Mouse (Mus musculus) kidney, adult 2 months (tissue): Measurements from ENCODE around the gene Map3k9. TPM values are rescaled to one million over a fixed set of nuclear protein-coding genes. Genes with fewer than 3 reads are reported as not detected.

Source experiments
- DNase-seq: peaks from one replicate; pipeline ENCODE4 v3.0.0; 2021
- H3K27ac ChIP-seq: fragments of 200-500 bp; 2 replicates; pipeline ENCODE4 v1.5.1; 2012; ENCODE audit warnings: low read depth, low read length, control low read depth, inconsistent platforms; ENCODE audit not compliant: insufficient read depth
- H3K27me3 ChIP-seq: fragments of 200-500 bp; replicated peaks from 2 replicates; pipeline ENCODE4 v1.6.1; 2012; ENCODE audit warnings: mild to moderate bottlenecking, moderate library complexity, low read length, inconsistent platforms; ENCODE audit not compliant: control insufficient read depth, insufficient read depth
- H3K36me3 ChIP-seq: fragments of 200-500 bp; 2 replicates; pipeline ENCODE4 v1.6.1; 2012; ENCODE audit warnings: mild to moderate bottlenecking, moderate library complexity, low read length, inconsistent platforms; ENCODE audit not compliant: control insufficient read depth, insufficient read depth
- H3K4me1 ChIP-seq: fragments of 200-500 bp; 2 replicates; pipeline ENCODE4 v1.6.1; 2011; ENCODE audit warnings: low read length; ENCODE audit not compliant: control insufficient read depth, insufficient read depth
- H3K4me3 ChIP-seq: fragments of 200-500 bp; 2 replicates; pipeline ENCODE4 v1.5.1; 2011; ENCODE audit warnings: mild to moderate bottlenecking, low read depth, low read length, control low read depth; ENCODE audit not compliant: insufficient read depth
- CTCF ChIP-seq: fragments of 200-500 bp; conservative IDR thresholded peaks from 2 replicates; pipeline ENCODE4 v1.5.1; 2011; ENCODE audit warnings: low read depth, mild to moderate bottlenecking, control low read depth, low read length, moderate library complexity, mixed read lengths; ENCODE audit not compliant: insufficient read depth, insufficient read length
- POLR2A ChIP-seq: fragments of 200-500 bp; IDR thresholded peaks from one replicate; pipeline ENCODE4 v1.6.1; 2011; ENCODE audit warnings: low read depth, low read length, control low read depth
- WGBS: fragments of 180-500 bp; shearing (Covaris S2); methylation state at CpG from one replicate; pipeline ENCODE4 v1.1.7; 2018; 5-methylcytosine and 5-hydroxymethylcytosine counted together
- polyA plus RNA-seq: library from polyadenylated mRNA; depleted of rRNA; stranded (reverse); fragments of >200 nt; gene quantifications from 2 replicates; pipeline ENCODE4 v1.2.3, GENCODE M21; 2012

The Map3k9 gene
- polyA plus RNA-seq, 1 experiment = 3.9 TPM

DNA sequence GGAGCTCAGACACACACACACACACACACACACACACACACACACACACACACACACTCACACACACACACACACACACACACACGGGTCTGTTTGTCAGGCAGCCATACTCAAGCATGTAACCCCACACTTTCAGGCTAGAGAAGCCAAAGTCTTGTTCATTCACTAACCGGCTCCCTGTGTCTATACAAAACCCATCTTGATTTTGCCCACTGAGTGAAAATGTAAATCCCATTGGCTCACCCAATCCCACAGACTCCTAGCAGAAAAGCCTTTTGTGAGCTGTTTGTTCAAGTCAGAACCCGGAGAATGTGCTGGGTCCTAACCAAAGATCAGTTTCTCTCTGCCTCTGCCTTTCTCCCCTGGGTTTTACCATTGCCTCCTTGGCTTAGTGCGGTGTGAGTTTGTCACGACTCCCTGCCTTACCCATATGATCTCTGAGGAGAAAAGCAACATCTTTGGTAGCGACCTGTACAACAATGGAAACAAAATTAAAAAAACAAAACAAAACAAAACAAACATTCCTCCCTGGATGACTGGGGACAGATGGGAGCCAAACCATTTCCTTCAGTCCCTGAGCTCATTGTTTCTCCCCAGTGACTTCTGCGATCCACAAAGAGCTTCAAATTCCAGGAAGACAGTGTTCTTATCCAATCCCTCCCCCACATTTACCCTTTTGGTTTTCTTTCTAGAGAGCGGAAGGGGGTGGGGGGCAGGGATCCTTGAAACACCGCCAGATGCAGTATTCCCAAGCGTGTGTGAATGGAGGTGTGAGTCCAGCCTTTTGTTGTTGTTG lies 35.6 kb upstream of the Map3k9 start:
- Histone ChIP-seq H3K27ac (peak overlapping the region; percentile 66; the same call in 1 of the 2 replicates), H3K36me3 (no peaks in the 10 kb centered on the region), H3K27me3 (no peaks in the 10 kb centered on the region), H3K4me3 (no peak overlapping the region), H3K4me1 (peaks cover 3% of the 10 kb centered on the region; the same call in 1 of the 2 replicates)
- WGBS = 26% methylated on average over 10 of the region's 10 CpGs
- peak; percentile 68 for DNase-seq
- no peak for TF ChIP-seq POLR2A
- TF ChIP-seq CTCF = no peak

DNA sequence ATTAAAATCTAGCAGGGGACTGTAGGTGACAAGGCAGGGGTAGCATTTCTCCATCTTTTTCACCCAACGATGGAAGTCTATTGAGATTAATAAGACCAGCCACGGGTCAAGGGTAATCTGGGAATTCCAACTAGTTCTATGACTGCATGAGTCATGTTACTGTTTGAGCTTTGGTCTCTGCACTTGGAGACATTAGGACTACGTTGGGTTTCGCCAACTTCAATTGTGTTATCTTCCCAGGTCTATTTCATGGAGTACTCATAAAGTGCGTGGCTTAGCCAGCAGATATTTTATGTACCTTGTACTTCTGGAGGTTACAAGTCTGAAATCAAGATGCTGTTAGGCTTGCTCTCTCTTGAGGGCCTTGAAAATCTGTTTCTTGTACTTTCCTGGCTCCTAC lies 33.8 kb upstream of the Map3k9 start:
- no peak for TF ChIP-seq POLR2A
- TF ChIP-seq CTCF = no peak
- Histone ChIP-seq H3K27ac (no peak overlapping the region), H3K27me3 (no peaks in the 10 kb centered on the region), H3K4me3 (no peak overlapping the region), H3K36me3 (no peaks in the 10 kb centered on the region), H3K4me1 (peaks cover 3% of the 10 kb centered on the region; the same call in 1 of the 2 replicates)
- no peak for DNase-seq
- 91% methylated on average over 5 of the region's 5 CpGs for WGBS

DNA sequence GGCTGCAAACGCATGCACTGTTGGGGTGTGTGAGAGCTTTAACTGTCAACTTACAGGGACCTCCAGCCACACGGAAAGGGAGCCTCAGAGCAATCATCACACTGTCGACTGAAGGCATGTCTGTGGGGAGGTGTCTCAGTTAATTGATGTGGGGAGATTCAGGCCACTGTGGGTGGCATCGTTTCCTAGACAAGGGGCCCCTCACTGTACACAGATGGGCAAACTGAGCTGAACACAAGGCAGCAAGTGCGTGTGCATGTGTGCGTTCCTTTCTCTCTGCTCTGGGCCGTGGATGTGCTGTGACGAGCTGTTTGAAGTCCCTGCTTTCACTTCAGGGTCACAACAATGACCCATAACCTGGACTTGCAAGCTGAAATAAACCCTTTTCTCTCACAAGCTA lies 29.4 kb upstream of the Map3k9 start:
- no peak for TF ChIP-seq CTCF
- TF ChIP-seq POLR2A = no peak
- no peak for DNase-seq
- WGBS = 60% methylated on average over 8 of the region's 8 CpGs

DNA sequence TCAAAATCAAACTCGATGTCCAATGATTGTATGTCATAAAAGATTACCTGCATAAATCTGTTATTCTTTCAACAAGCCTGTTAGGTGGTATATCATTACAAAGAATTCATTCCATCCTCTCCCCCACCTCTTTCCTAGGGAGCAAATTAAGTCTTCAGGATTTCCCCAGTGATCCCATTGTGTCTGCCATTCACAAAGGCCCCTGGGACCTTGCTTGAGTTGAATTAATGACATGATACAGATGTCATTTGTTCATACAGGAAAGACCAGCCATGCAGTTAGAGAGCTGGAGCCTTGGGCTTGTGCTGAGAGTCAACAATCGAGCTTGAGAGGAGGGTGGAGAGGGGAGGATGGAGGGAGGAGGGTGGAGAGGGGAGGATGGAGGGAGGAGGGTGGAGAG lies 27.6 kb upstream of the Map3k9 start:
- H3K27ac ChIP-seq = no peak overlapping the region
- TF ChIP-seq POLR2A (no peak), CTCF (no peak)
- no peaks in the 10 kb centered on the region for H3K27me3 ChIP-seq
- H3K36me3 ChIP-seq = no peaks in the 10 kb centered on the region
- peaks cover 3% of the 10 kb centered on the region; the same call in 1 of the 2 replicates for H3K4me1 ChIP-seq
- DNase-seq = no peak
- 70% methylated on average over 2 of the region's 2 CpGs for WGBS
- H3K4me3 ChIP-seq = no peak overlapping the region

More for the DNA sequence above, 29.4 kb upstream of the Map3k9 start:
- H3K36me3 ChIP-seq = no peaks in the 10 kb centered on the region
- no peaks in the 10 kb centered on the region for H3K27me3 ChIP-seq
- H3K4me1 ChIP-seq = no peaks in the 10 kb centered on the region
- H3K27ac ChIP-seq = no peak overlapping the region
- no peak overlapping the region for H3K4me3 ChIP-seq

DNA sequence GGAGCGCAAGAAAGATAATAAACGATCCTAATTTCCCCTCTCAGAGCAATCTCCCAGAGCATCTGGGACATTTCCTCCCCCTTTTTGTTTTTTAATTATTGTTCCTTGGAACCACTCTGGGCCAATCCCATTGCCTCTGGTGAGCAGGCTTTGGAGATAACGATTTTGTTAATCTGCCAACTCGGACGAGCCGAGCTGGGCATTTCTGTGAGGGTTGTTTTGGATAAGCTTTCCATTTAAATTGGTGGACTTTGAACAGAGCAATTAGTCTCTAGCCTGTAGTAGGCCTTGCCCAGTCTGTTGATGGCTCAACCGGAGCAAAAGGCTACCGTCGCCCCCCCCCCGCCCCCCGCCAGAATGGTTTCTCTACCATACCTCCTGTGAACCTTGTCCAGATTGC lies 27.0 kb upstream of the Map3k9 start:
- Histone ChIP-seq H3K27ac (no peak overlapping the region), H3K4me3 (no peak overlapping the region), H3K4me1 (peaks cover 3% of the 10 kb centered on the region; the same call in 1 of the 2 replicates), H3K36me3 (no peaks in the 10 kb centered on the region), H3K27me3 (no peaks in the 10 kb centered on the region)
- DNase-seq = peak; percentile 78
- WGBS = 23% methylated on average over 11 of the region's 11 CpGs
- TF ChIP-seq CTCF = no peak
- no peak for TF ChIP-seq POLR2A

DNA sequence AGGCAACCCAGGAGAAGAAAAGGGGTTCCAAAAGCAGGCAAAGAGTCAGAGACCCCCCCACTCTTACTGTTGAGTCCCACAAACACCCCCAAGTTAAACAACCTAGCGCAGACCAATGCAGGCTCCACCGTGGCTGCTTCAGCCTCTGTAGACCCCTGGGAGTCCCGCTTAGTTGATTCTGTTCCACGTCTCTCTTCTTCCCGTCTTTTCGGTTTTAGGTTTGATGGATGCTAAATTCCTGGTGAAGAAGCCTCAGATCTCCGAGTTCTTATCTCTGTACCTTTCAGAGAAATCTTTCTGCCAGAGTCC lies 26.5 kb upstream of the Map3k9 start:
- H3K4me1 ChIP-seq = peaks cover 3% of the 10 kb centered on the region; the same call in 1 of the 2 replicates
- no peaks in the 10 kb centered on the region for H3K36me3 ChIP-seq
- no peak overlapping the region for H3K27ac ChIP-seq
- no peak for DNase-seq
- H3K4me3 ChIP-seq = peak overlapping the region; percentile 40
- TF ChIP-seq CTCF (no peak), POLR2A (no peak)
- WGBS = 3% methylated on average over 7 of the region's 7 CpGs
- no peaks in the 10 kb centered on the region for H3K27me3 ChIP-seq

DNA sequence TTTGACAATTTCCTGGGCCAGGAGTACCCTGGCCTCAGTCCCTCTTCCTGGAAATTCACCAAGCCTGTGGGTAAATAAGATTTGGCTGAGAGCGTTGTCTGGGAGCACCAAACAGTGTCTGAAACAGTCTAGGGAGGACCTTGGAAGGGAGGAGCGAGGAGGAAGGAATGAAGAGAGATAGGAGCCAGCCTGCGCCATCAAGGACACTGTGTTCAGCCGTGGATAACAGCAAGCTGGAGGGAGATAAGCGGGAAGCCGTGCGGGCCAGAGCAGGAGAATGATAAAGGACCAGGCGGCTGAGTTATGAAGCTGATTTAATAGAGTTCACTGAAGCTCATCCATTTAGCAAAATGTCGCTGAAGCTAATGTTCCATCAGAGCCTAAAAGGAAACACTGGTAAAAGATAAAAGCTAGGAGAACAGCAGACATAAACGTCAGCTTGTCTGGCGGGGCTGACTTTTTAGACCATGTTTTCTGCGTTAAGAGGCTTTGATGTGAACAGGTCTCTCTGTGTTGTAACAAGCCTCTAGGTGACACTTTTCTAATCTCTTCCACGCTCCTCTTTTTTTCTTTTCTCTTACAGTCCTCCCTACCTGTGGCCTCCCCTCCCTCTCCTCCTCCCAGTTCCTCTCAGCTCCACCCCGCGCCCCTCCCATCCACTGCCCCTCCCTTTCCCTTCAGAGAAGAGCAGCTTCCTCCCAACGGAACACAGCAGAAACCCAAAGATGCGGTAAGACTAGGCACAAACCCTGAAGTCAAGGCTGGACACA lies 26.0 kb upstream of the Map3k9 start:
- Histone ChIP-seq H3K4me3 (peak overlapping the region; percentile 40), H3K27ac (no peak overlapping the region), H3K27me3 (no peaks in the 10 kb centered on the region), H3K4me1 (peaks cover 3% of the 10 kb centered on the region; the same call in 1 of the 2 replicates), H3K36me3 (no peaks in the 10 kb centered on the region)
- TF ChIP-seq POLR2A = no peak
- TF ChIP-seq CTCF = no peak
- 28% methylated on average over 17 of the region's 17 CpGs for WGBS
- peak; percentile 76 for DNase-seq

DNA sequence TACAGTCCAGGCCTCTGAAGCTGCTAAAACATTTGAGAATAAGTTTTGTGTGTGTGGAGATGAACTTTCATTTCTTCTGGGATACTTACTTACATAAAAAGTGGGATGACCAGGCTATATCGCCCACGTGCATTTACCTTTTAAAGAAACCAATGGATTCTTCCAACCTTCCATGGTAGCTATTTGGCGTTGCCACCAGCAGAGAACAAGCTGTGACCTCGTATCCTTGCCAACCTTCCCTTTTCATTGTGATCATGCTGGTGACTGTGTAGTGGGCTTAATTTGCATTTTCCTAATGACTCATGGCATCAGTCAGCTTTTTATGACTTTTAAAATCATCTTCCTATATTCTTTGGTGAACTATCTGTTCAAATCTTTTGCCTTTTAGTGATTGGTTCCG lies 25.1 kb upstream of the Map3k9 start:
- Histone ChIP-seq H3K27me3 (no peaks in the 10 kb centered on the region), H3K36me3 (no peaks in the 10 kb centered on the region), H3K4me3 (no peak overlapping the region), H3K27ac (no peak overlapping the region), H3K4me1 (peaks cover 3% of the 10 kb centered on the region; the same call in 1 of the 2 replicates)
- no peak for TF ChIP-seq CTCF
- TF ChIP-seq POLR2A = no peak
- 93% methylated on average over 5 of the region's 5 CpGs for WGBS
- no peak for DNase-seq
